Mouse (Mus musculus) liver, postnatal 0 days (tissue): ENCODE results near the gene Mfsd1. TPM values are rescaled to one million over a fixed set of nuclear protein-coding genes. Genes with fewer than 3 reads are reported as not detected.
A peak's percentile ranks its signal among the peaks of the same experiment; 100 is the strongest.

Experiments
- ATAC-seq: fragments of 200-750 bp; cut with Nextera tagmentation; 2 replicates; pipeline ENCODE4 v1.8.0; 2017; ENCODE audit warnings: mild to moderate bottlenecking, moderate library complexity
- DNase-seq: peaks from one replicate; pipeline ENCODE4 v3.0.0-alpha.2; 2016
- H3K27ac ChIP-seq: fragments of 300-500 bp; sonication (generic); 2 replicates; pipeline ENCODE4 v1.5.1; 2014; ENCODE audit warnings: antibody characterized with exemption, moderate library complexity, mild to moderate bottlenecking, low read depth
- H3K27me3 ChIP-seq: fragments of 300-500 bp; sonication (generic); 2 replicates; pipeline ENCODE4 v1.6.1; 2014; ENCODE audit warnings: low read length, control low read depth, mixed read lengths; ENCODE audit not compliant: insufficient read depth
- H3K36me3 ChIP-seq: fragments of 300-500 bp; sonication (generic); replicated peaks from 2 replicates; pipeline ENCODE4 v1.6.1; 2014; ENCODE audit warnings: mild to moderate bottlenecking, control low read depth, low read length, moderate library complexity, mixed read lengths; ENCODE audit not compliant: insufficient read depth
- H3K4me1 ChIP-seq: fragments of 300-500 bp; sonication (generic); 2 replicates; pipeline ENCODE4 v1.6.1; 2014; ENCODE audit warnings: antibody characterized with exemption, mild to moderate bottlenecking, control low read depth; ENCODE audit not compliant: insufficient read depth
- H3K4me2 ChIP-seq: fragments of 300-500 bp; sonication (generic); 2 replicates; pipeline ENCODE4 v1.6.1; 2014; ENCODE audit warnings: low read depth, mild to moderate bottlenecking, low read length, moderate library complexity, mixed read lengths
- H3K4me3 ChIP-seq: fragments of 300-500 bp; sonication (generic); 2 replicates; pipeline ENCODE4 v1.5.1; 2014; ENCODE audit warnings: low read depth, low read length
- H3K9ac ChIP-seq: fragments of 300-500 bp; sonication (generic); replicated peaks from 2 replicates; pipeline ENCODE4 v1.6.1; 2014; ENCODE audit warnings: mild to moderate bottlenecking, moderate library complexity
- H3K9me3 ChIP-seq: fragments of 300-500 bp; sonication (generic); 2 replicates; pipeline ENCODE4 v1.6.1; 2016; ENCODE audit warnings: mild to moderate bottlenecking, control low read depth, low read length, mixed read lengths
- CTCF ChIP-seq: sonication (generic); IDR thresholded peaks from 2 replicates; pipeline ENCODE4 v1.5.1; 2016; ENCODE audit warnings: antibody characterized with exemption, low read depth
- EP300 ChIP-seq: IDR thresholded peaks from 2 replicates; pipeline ENCODE4 v1.6.1; 2016; ENCODE audit warnings: antibody characterized with exemption, low read depth, mild to moderate bottlenecking
- WGBS: fragments of 180-500 bp; shearing (Covaris S2); extraction: QIAGEN DNeasy Blood & Tissue Kit; methylation state at CpG from one replicate; pipeline ENCODE4 v1.1.7; 2014; ENCODE audit not compliant: insufficient replicate concordance; 5-methylcytosine and 5-hydroxymethylcytosine counted together
- polyA plus RNA-seq: library from polyadenylated mRNA; unstranded; fragments of >200 nt; fragmentation: Nextera tagmentation; extraction: Ambion mirVana; gene quantifications from 2 replicates; pipeline ENCODE4 v1.2.1, GENCODE M21; 2015

Gene Mfsd1
- polyA plus RNA-seq, 1 experiment from 2014 or later, result 29.6 TPM

GRCm38 (mm10) chr3:67572918-67573317 is 9.6 kb upstream of the Mfsd1 start:
- WGBS, result 66% methylated on average over 4 of the region's 4 CpGs
- Histone ChIP-seq H3K36me3 (no peaks in the 10 kb centered on the region), H3K9me3 (no peaks in the 10 kb centered on the region), H3K4me1 (0 out of 2 replicates have a peak, but pooled peaks cover 3% of the 10 kb centered on the region), H3K27ac (no peak overlapping the region), H3K27me3 (no peaks in the 10 kb centered on the region), H3K4me3 (no peak overlapping the region), H3K9ac (no peak overlapping the region), H3K4me2 (no peak overlapping the region)
- TF ChIP-seq EP300 (no peak), CTCF (peak; percentile 84)
- ATAC-seq (peak; percentile 38; the same call in 1 of the 2 replicates), DNase-seq (no peak)

GRCm38 (mm10) chr3:67573523-67573922 is 9.0 kb upstream of the Mfsd1 start:
- Histone ChIP-seq H3K9ac (no peak overlapping the region), H3K4me2 (no peak overlapping the region), H3K4me3 (no peak overlapping the region), H3K9me3 (no peaks in the 10 kb centered on the region), H3K27me3 (no peaks in the 10 kb centered on the region), H3K4me1 (no peaks in the 10 kb centered on the region), H3K36me3 (no peaks in the 10 kb centered on the region), H3K27ac (no peak overlapping the region)
- ATAC-seq, result no peak
- no peak for DNase-seq
- 0% methylated on average over 1 of the region's 1 CpGs for WGBS
- peak; percentile 33 for TF ChIP-seq CTCF
- TF ChIP-seq EP300, result no peak

GRCm38 (mm10) chr3:67576248-67576647 is 6.3 kb upstream of the Mfsd1 start:
- WGBS, result 43% methylated on average over 2 of the region's 2 CpGs

GRCm38 (mm10) chr3:67576724-67577123 is 5.8 kb upstream of the Mfsd1 start:
- Histone ChIP-seq H3K27me3 (no peaks in the 10 kb centered on the region), H3K27ac (no peak overlapping the region), H3K4me1 (no peaks in the 10 kb centered on the region), H3K9me3 (no peaks in the 10 kb centered on the region), H3K9ac (no peak overlapping the region), H3K36me3 (no peaks in the 10 kb centered on the region), H3K4me2 (no peak overlapping the region), H3K4me3 (no peak overlapping the region)
- TF ChIP-seq EP300 (no peak), CTCF (no peak)
- no peak for DNase-seq
- 78% methylated on average over 6 of the region's 6 CpGs for WGBS
- ATAC-seq, result no peak

More at GRCm38 (mm10) chr3:67576248-67576647, 6.3 kb upstream of the Mfsd1 start:
- Histone ChIP-seq H3K4me2 (no peak overlapping the region), H3K4me1 (no peaks in the 10 kb centered on the region), H3K9me3 (no peaks in the 10 kb centered on the region), H3K27me3 (no peaks in the 10 kb centered on the region), H3K27ac (no peak overlapping the region), H3K4me3 (no peak overlapping the region), H3K9ac (no peak overlapping the region), H3K36me3 (no peaks in the 10 kb centered on the region)
- TF ChIP-seq EP300 (no peak), CTCF (no peak)
- ATAC-seq (no peak), DNase-seq (no peak)

GRCm38 (mm10) chr3:67583125-67583845 is 744 bp downstream of the Mfsd1 start:
- Histone ChIP-seq H3K4me3 (peak overlapping the region; percentile 83), H3K9ac (peak overlapping the region; percentile 74), H3K27ac (peak overlapping the region; percentile 64), H3K9me3 (no peaks in the 10 kb centered on the region), H3K27me3 (no peaks in the 10 kb centered on the region), H3K36me3 (peaks cover 12% of the 10 kb centered on the region), H3K4me1 (peaks cover 11% of the 10 kb centered on the region), H3K4me2 (peak overlapping the region; percentile 96)
- 15% methylated on average over 16 of the region's 16 CpGs for WGBS
- ATAC-seq (peak; percentile 33; the same call in 1 of the 2 replicates), DNase-seq (no peak)
- TF ChIP-seq CTCF (no peak), EP300 (no peak)

- Histone ChIP-seq H3K4me2 (peak overlapping the region; percentile 96), H3K4me3 (peak overlapping the region; percentile 83), H3K36me3 (peaks cover 15% of the 10 kb centered on the region), H3K27ac (no peak overlapping the region), H3K27me3 (no peaks in the 10 kb centered on the region), H3K4me1 (peaks cover 11% of the 10 kb centered on the region), H3K9me3 (no peaks in the 10 kb centered on the region), H3K9ac (no peak overlapping the region)
- TF ChIP-seq CTCF (no peak), EP300 (no peak)
- DNase-seq, result no peak
- 58% methylated on average over 6 of the region's 6 CpGs for WGBS
- no peak for ATAC-seq
These were observed 1.3 kb downstream of the Mfsd1 start for GRCm38 (mm10) chr3:67583846-67584186.
